Mouse (Mus musculus) embryonic stem cell, embryonic (primary cell): ENCODE measurements around the gene Lpar3.

Experiments used
- CTCF ChIA-PET, 4 experiments: fragments of 300-600 bp in 2 of 4; fragments of 350-600 bp in 2 of 4; sonication (Branson Sonifier 250); formaldehyde crosslinking; loops; one replicate each; lab custom pipeline; 2022; ENCODE audit warnings: inconsistent platforms in 2 of 4; lab: Charles Lee
- POLR2A ChIA-PET, 4 experiments: fragments of 300-600 bp in 2 of 4; fragments of 350-600 bp in 2 of 4; sonication (Branson Sonifier 250); formaldehyde crosslinking; loops; one replicate each; lab custom pipeline; 2022; ENCODE audit warnings: antibody characterized with exemption in 4 of 4, inconsistent platforms in 1 of 4; lab: Charles Lee

Gene Lpar3

DNA sequence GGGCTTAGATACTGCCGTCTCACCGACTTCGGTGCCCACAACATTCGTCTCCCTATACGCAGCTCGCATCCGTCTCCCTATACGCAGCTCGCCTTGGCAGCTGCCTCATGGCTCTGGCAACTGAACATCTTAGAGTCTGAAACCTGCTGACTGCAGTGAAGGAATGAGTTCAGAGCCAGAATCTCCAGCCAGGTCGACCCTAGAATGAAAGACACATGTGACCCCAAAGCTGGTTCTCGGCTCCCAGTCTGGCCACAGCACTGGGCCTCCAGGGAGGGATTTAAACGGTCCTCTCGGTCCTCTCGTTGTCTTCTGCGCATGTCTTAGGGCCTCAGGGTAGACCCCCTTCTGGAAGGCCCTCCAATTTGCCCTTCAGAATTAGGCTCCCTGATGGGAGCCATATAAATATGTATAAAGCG is 97.8 kb downstream of the Lpar3 start:
- ChIA-PET CTCF (interaction anchor here in 1 of 4 experiments (0.7 to 1.3 kb wide), 2 partner anchors 9 to 138 kb away, joined by 3 to 4 read pairs; no protein-coding TSS in a partner anchor), POLR2A (interaction anchor here in 1 of 4 experiments (0.6 kb wide), 1 partner anchor 614 kb away, joined by 5 read pairs; no protein-coding TSS in a partner anchor)

- CTCF ChIA-PET = no interaction called here
- POLR2A ChIA-PET = interaction anchor here in 1 of 4 experiments (0.6 kb wide), 1 partner anchor 613 kb away, joined by 5 read pairs; no protein-coding TSS in a partner anchor
Observed at GRCm38 (mm10) chr3:146318987-146319386, 98.2 kb downstream of the Lpar3 start.

- POLR2A ChIA-PET = no interaction called here
- CTCF ChIA-PET = no interaction called here
Observed at GRCm38 (mm10) chr3:146319503-146319902, 98.7 kb downstream of the Lpar3 start.

DNA sequence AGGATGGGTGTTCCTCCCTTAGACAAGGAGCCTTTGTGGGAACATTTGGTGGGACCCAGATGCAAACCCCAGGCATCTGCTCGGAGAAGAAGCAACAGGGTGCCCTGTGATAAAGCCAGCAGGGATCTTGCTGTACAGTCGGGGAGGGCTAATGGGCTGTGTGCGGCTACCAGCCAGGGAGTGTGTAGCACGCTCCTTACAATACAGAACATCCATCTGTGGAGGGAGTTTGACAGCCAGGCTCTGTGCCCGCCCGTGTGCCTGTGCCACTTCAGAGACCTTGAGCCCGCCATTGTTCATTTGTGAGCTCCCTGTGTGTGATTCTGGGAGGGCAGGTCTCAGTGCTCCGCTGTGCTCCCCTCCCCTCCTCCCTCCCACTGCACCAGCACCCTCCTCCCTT is 104.2 kb downstream of the Lpar3 start:
- POLR2A ChIA-PET = interaction anchor here in 1 of 4 experiments (0.7 kb wide), 1 partner anchor 68 kb away, joined by 3 read pairs; no protein-coding TSS in a partner anchor

GRCm38 (mm10) chr3:146326743-146327536 is 106.2 kb downstream of the Lpar3 start:
- POLR2A ChIA-PET = no interaction called here
- CTCF ChIA-PET = interaction anchor here in 3 of 4 experiments (0.5 to 1.2 kb wide), 8 partner anchors 21 to 928 kb away, joined by 3 to 6 read pairs (median 4); partner anchors contain the start of gene Ssx2ip (in 1 of the 3)

More for the DNA sequence above, 104.2 kb downstream of the Lpar3 start:
- CTCF ChIA-PET = interaction anchor here in 3 of 4 experiments (0.7 to 1.3 kb wide), 7 partner anchors 124 to 621 kb away, joined by 3 to 5 read pairs (median 4); no protein-coding TSS in a partner anchor

DNA sequence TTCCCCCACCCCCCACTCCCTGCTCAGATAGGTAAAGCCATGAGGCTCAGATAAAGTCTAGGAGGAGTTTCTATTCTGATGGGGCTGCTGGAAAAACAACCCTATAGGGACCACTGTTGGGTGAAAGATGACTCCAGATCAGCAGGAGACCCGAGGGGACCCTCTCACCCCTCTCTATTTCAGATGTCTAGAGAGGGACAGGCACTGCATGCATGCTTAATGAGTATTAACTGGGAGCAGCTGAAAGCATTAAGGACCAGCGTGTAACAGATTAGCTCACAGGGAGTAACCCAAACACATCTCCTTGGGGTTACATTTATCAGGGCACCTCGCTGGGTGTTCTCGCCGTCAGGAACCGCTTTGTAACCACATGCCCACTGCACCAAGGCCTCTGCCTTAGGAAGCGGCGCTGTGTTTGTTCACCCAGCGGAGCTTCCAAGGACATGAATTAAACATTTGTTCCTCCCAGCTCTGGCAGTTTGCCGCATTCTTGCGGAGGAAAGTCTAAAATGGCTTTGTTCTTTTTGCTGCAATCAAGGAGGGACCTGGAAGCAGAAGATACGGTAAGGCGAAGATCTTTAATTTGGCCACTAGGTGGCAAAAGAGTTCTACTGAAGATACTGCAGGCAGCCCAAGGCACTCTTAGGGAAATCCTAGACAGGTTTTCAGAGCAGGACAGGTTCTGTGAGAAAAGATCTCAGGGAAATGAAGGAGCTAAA is 106.9 kb downstream of the Lpar3 start:
- CTCF ChIA-PET = interaction anchor here in 3 of 4 experiments (0.6 to 1.3 kb wide), 11 partner anchors 9 to 618 kb away, joined by 3 to 5 read pairs (median 4); partner anchors contain the start of gene Ssx2ip (in 1 of the 3)

DNA sequence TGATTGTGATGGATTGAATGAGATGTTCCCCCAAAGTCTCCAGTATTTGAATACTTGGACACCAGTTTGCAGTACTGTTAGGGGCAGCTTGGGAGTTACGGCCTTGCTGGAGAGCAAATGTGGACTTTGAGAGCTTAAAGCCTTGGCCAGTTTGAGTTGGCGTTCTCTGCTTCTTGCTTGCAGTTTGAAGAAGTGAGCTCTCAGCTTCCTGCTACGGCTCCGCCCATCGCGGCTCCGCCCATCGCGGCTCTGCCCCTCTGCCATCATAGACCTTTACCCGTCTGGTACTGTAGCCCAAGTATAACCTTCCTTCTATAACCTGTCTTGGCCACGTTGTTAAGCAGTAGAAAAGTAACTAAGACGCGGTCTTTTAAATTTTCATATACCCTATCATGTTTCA is 108.0 kb downstream of the Lpar3 start:
- POLR2A ChIA-PET = interaction anchor here in 1 of 4 experiments (1.0 kb wide), 1 partner anchor 24 kb away, joined by 3 read pairs; no protein-coding TSS in a partner anchor
- CTCF ChIA-PET = interaction anchor here in 3 of 4 experiments (0.6 to 1.7 kb wide), 10 partner anchors 9 to 617 kb away, joined by 3 to 5 read pairs (median 3); no protein-coding TSS in a partner anchor

More for the DNA sequence above, 106.9 kb downstream of the Lpar3 start:
- POLR2A ChIA-PET = no interaction called here

DNA sequence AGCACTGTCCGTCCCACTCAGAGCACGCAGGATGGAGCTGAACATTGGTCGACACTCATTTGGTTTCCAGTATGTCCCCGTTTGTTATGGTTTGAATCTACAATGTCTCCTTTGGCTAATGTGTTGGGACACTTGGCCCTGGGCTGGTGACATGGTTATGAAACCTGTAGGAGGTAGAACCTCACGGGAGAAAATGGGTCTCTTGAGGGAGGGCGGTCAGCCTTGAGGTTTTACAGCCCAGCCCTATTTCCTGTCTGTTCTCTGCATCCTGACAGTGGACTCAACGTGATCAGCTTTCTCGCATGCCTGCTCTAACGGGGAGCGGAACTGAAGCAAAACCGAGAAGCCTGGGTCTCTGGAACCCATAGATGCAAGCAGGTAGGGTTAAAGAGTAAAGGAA is 111.1 kb downstream of the Lpar3 start:
- ChIA-PET POLR2A (interaction anchor here in 1 of 4 experiments (1.4 kb wide), 1 partner anchor 17 kb away, joined by 3 read pairs; no protein-coding TSS in a partner anchor), CTCF (interaction anchor here in 1 of 4 experiments (1.1 kb wide), 1 partner anchor 12 kb away, joined by 5 read pairs; no protein-coding TSS in a partner anchor)

DNA sequence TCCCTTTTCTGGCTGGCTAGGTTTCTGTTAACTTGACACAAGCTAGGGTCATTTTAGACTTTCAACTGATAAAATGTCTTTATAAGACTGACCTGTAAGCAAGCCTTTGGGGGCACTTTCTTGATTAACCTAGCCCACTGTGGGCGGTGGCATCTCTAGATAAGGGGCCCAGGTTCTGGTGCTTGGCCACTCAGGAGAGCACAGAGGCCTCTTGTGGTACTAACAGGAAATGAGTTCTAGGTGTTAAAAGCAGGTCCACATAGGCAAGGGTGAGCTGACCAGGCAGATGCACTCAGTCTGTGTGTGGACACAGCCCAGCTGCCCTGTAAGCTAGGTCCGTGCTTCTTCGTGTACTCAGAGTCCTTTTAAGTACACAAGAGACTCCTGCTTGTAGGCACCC is 112.5 kb downstream of the Lpar3 start:
- ChIA-PET CTCF (interaction anchor here in 1 of 4 experiments (1.6 kb wide), 1 partner anchor 152 kb away, joined by 4 read pairs; no protein-coding TSS in a partner anchor), POLR2A (no interaction called here)

- POLR2A ChIA-PET = interaction anchor here in 1 of 4 experiments (1.0 kb wide), 1 partner anchor 11 kb away, joined by 3 read pairs; no protein-coding TSS in a partner anchor
- CTCF ChIA-PET = interaction anchor here in 2 of 4 experiments (0.6 to 1.6 kb wide), 2 partner anchors 153 to 581 kb away, joined by 3 to 4 read pairs; no protein-coding TSS in a partner anchor
Observed at GRCm38 (mm10) chr3:146334070-146334469, 113.3 kb downstream of the Lpar3 start.
